Mouse (Mus musculus): Measurements from ENCODE around the gene Palm2.

The Palm2 gene

DNA sequence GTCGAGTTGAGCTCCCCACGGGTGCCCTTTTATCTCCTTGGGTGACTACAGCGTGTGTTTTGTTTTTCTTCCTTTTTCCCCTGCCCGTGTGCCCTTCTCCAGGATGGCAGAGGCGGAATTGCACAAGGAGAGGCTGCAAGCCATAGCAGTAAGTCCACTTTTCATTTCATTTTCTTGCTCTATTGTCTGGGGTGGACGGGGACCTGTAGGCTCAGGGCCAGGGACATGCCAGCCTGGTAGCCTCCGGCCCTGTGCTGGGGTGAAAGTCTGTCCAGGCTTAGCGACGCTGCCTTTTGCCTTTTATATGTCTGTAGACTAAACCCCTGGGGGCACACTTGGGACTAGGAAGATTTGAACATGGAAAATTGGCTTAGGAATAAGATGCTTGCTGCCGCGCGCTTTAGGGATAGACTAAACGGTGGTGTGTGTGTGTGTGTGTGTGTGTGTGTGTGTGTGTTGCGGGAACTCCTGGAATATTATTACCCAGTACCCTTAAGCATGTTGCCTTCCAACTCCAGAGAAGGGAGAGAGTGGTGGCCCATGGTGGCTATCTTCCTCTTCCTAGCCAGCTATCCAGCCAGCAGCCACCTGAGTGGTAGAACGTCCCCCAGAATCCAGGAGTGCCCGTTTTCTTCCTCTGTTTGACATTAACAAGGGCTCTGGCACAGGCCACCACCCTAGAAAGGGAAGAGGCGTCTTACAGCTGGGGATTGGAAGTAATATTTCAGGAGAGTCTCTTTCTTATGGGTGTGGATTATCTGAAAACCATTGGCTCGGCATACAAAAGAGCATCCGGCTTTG, 134.4 kb downstream of the Palm2 start:
- no peak for DNase-seq (ENCODE audit: low spot score)

DNA sequence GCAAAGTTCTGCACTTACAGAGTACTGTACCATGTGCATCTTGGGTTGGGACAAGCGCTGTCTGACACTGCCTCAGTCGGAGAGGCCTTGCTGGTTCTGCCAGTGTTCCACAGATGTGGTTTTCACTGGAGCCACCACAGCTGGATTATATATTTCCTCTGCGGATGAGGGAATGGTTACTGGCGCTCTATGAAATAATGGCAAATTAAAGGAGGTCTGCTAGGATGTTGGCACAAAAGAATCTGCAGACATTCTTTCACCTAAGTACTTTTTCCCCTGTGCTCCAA, 135.0 kb downstream of the Palm2 start:
- no peak for DNase-seq (ENCODE audit: low spot score)

DNA sequence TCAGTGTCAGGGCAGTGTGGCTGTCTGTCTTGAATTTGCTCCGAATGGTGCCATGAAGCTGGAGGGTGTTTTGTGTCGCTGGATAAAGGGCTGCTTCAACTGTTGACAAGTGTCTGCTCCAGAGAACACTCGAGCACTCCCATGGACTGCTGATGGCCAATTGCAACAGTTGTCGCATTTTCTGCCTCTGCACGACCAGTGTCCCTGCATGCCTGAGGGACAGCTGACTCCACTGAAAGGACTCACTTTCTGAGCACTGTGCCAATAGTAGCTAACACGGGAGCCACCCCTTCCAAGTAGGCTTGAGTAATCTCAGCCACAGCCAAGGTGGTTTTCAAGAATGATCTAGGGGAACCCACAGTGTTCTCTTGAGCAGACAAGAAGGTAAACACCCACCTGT, 135.7 kb downstream of the Palm2 start:
- no peak for DNase-seq (ENCODE audit: low spot score)

DNA sequence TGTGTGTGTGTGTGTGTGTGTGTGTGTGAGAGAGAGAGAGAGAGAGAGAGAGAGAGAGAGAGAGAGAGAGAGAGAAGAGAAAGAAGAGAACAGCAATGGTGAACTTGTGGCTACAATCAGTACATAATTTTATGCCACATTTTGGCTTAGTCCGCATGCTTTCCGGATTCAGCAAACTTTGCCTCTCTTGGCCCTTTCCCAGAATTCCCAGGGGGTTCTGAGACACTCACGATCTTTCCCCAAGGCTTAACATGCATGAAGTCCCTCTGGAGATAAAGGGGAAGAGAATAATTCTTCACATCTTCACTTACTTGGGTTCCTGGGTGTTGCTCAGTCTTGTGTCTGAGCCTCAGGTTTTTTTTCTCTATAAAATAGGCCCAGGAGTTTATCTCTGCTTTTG, 136.2 kb downstream of the Palm2 start:
- no peak for DNase-seq (ENCODE audit: low spot score)

DNA sequence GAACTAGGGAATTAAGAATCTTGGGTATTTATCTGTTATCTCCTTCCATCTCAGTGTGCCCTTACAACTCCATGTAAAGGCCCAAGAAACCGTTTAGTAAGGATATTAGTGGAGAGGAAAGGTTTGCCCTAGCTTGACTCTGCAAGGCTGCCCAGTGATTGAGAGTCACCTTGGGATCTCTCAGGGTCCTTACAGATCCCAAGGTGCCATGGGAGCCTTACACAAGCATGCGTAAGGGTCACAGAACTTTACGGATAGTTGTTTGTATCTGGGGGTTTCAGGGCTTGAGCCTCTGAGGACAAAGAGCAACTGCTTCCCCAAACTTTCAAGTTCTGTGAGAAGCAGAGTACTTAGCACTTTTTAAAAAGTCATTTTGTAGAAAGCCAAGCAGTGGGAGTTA, 140.1 kb downstream of the Palm2 start:
- DNase-seq (ENCODE audit: low spot score): no peak

DNA sequence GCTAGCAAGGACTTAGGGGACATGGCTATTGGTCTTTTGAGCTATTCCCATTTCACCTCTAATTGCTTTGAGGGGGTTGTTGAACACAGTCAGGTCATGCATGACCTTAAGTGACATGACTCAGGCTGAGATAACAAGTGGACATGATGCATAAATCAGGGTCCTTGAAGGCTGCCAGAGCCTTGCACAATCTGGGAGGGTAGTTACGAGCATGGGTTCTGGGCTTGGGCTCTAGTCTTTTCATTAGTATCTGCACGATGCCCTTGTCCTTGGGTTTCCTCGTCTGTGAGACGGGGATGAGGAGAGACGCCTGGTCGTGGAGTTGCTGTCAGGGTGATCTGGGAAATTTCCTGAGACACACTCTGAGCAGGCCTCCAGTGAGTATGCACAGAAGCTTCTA, 140.6 kb downstream of the Palm2 start:
- no peak for DNase-seq (ENCODE audit: low spot score)

DNA sequence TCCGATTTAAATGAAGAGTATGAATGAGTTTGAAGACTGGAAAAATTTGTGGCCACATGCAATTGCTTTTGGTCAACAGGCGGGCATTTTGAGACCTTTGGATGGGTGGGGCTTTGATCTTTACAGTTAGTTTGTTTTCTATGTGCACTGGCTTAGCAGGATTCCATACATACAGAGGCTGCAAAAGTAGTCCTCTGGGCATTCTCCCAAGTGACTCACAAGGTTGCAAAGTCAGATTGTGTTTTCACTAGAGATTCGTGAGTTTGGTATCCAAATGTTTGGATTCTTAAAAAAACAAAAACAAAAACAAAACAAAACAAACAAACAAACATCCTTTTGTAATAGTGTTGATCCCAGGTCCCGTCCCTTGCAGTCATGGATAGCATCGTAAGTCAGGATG, 141.6 kb downstream of the Palm2 start:
- DNase-seq (ENCODE audit: low spot score): no peak

DNA sequence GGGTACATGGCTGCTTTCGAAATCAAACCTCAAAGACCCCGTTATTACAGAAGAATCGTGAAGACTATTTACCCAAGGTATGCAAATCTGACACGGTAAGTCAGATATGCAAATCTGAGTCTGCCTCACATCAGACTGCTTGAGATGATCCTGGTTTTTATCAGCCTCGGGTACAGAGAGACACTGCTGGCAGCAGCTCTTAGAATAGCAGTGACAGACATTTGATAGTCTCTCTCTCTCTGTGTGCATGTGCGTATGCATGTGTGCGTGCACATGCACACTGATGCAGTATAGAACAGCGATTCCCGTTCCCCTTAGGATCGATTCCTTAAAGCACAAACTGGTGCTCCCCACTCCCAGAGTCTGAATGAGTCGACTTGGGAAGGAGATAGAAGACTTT, 142.0 kb downstream of the Palm2 start:
- no peak for DNase-seq (ENCODE audit: low spot score)

DNA sequence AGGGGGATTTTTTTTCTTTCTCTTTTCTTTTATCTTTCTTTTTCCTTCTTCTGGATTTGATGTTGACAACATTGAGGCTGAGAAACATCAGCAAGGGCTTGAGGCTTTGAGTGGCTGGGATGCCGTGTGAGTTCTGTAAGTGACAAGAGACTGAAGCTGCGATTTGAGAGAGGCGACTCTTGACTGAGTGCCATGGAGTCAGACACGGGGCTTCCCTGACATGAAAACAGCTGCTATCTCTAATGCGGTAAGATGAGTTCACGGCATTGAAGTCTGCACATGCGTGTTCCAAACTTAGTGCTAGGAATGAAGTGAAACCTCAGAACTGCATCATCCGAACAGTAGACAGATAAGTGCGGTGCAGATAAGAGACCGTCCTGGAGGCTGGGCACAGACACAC, 145.6 kb downstream of the Palm2 start:
- no peak for DNase-seq (ENCODE audit: low spot score)

DNA sequence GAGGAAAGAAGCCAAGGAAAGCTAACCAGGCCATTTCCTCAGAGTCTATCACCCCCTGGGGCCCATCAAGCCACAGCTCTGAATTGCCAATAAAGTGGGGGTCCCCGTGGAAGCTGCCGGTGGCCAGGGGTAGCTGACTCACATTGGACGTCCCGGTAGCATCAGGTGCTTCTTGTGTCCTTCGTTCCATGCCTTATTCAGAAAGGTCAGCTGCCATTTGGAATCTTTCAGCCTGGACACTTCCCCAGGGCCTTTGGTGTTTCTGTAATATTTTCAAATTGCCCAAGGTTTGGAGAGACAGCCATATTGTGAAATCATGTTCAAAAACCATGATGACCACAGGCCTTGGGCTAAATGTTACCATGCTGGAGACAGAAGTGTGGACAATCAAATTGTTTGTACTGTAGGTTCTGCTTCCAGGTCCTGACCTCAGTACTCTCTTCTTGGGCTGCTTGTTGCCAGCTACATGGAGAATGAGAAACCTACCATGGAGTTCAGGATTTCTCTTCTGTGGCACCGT, 151.3 kb downstream of the Palm2 start:
- DNase-seq (ENCODE audit: low spot score): no peak

DNA sequence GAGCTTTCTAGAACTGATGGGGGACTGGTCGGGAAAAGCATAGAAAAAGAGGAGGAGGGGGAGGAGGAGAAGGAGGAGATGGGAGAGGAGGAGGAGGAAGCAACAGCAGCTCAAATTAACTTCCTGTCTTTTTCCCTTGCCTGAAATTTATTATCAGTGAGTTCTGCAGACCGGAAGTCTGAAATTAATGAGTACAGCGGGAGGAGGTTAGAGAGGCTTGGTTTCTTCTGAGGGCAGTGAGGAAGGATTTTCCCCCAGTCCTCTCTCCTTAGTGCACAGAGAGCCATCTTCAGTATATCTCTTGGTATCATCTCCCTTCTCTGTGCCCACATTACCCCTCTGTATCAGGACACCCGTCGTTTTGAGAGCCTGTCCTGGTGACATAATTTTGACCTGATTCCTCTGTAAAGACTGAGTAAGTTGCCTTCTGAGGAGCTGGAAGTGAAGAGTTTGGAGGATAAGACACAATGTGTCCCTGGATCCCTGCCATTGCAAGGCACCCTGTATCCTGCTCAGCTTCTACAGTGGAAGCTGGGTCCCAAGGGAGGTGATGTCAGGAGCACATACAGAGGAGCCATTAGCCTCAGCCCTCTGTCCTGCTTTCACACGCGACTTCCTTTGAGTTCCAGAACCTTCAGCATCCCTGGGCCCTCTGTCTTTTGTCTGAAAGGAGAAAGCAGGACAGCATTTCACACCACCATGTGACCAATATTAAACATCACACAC, 153.0 kb downstream of the Palm2 start:
- no peak for DNase-seq (ENCODE audit: low spot score)

DNA sequence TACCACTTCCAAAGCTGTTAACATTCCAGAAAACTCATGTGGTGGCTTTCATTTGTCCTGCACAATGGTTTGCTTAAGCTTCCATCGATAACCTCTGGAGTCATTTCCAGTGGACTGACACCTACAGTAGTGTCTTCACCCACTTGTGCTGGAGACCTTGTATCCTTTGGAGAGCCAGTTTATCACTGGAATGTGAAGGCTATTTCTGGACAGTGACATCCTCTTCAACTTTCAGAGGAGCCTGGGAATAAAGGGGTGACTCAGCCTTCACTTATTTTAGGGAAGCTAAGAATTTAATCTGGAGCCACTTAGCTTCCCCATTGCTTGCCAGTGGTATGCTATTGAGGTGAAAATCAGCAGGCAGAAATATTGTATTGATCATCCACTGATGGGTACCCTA, 154.3 kb downstream of the Palm2 start:
- DNase-seq (ENCODE audit: low spot score): no peak

DNA sequence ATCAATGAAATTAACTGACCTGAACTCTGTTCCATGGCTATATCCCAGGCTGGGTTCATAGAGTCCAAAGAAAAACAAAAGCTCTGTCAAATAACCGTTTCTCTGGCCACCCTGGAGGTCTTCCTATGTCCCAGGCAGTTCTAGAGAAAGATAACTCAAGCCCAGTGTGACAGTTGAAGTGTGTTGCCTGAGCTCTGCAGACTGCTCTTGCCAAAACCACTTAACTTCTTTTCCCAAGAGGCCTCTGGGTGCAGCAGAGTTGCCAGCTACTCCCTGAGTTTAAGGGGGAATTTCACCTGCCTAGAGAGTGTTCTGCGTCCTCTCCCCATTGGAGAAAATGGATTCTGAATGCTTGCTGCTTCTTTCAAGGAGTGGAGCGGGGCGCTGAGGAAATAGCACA, 158.7 kb downstream of the Palm2 start:
- DNase-seq (ENCODE audit: low spot score): no peak

DNA sequence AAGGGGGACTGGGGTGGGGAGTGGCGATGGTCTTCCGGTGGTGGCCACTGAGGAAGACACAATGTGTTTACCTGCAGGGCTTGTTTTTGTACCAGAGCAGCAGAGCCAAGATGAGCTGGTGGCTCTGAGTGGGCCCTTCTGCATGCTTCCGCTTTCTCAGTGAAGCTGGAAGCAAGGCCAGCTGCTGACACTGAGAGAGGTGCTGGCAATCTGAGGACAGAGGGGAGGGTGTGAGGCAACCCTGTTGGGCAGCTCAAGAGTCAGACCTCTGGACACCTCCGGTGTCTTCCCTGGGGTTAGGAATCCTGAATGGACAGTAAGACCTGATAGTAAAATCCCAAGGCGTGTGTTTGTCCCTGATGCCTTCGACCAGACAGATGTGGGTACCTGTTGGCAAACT, 165.9 kb downstream of the Palm2 start:
- DNase-seq (ENCODE audit: low spot score): no peak

DNA sequence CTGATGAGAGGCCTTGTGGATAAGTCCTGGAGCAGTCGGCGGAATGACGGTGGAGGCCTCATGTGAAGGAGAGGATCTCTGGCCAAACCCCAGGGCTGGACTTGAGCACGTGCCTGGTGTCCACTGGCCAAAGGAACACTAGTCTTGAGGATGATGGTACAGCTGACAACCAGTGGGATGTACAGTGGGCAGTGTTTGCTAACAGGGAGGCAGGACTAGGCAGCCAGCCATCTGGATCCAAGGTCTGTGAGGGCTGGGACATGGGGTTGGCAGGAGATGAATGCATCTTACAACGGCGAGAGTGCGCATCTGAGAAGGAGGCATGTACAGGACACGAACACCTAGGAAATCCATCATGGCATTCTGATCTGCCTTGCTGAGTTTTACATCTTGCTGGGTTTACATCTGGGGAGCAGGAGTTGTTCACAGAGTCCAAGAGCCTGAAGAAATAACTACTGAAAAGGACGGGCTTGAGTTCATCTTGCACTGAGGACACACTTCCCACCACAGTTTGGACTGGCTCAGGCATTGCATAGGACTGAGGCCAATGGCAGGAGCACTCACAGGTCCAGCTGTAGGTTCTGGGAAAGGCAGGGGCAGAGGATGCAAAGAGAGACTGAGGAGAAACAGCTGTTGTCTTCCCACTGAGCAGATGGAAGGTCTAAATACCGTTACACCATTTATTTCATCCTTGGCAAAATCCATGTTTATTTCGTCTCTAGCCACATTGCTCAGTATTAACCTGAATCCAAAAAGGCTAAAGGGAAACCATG, 166.8 kb downstream of the Palm2 start:
- no peak for DNase-seq (ENCODE audit: low spot score)

DNA sequence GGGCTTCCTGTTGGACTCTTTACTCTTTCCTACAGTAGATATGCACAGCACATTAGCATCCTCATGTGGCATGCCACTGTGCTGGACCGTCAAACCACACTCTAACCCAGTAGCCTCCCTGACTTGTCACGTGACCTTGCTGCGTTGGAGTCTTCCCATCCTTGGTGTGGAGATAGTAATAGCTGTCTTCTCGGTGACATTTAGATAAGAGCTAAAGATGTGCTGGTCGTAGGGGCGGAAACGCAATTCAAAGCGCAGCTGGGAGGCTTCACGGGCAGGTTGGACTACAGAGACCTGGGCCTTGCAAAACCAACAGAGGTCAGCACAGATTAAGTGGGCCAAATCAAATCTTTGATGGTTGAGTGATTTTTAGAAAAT, 167.4 kb downstream of the Palm2 start:
- DNase-seq (ENCODE audit: low spot score): no peak

DNA sequence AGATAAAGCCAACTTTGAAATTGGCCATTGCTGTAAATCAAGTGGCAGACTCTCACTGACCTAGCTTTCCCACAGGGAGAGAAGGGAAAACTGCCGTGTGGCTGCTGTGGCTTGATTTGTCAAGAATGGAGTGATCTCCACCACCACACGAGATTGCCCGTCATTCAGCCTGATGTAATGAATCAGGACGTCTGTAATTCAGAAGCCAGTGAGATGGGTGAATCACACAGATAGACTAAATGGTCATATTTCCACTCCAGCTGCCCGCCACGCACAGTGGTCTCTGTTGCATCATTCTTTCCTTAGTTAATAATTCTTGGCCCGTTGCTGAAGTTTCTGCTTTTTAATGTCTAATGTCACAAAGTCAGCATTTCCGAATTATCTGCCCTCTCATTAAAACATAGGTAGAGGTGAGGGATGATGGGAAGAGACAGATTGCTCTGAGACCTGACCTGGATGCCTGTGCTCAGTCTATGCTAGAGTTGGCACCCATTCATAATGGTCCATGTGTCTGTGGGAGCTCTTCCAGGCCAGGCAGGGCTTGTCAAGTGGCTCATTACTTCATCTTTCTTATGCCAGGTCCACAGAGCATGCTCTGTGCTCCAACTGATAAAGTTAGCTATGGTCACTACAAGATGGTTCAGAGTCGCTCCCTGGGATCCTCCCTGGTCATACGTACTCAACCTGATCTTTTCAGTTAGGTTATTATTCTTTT, 168.0 kb downstream of the Palm2 start:
- no peak for DNase-seq (ENCODE audit: low spot score)

DNA sequence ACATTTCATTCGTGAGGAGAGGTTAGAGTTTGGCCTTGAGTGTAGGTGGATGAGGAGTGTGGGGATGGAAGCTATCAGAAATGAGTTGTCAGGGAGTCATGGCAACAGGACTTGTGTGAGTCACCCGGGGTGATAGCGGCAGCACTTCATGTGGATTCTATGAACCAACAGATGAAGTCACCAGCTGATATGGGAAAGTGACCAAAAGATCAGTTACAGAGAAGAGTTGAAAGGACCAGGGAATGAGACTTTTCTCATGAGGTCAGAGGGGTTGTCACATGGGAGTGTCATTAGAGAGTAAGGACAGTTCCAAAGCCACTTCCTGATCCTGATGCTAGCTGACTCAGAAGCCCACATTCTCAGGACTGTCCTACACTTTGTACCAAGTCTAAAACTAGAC, 172.2 kb downstream of the Palm2 start:
- DNase-seq (ENCODE audit: low spot score): no peak

DNA sequence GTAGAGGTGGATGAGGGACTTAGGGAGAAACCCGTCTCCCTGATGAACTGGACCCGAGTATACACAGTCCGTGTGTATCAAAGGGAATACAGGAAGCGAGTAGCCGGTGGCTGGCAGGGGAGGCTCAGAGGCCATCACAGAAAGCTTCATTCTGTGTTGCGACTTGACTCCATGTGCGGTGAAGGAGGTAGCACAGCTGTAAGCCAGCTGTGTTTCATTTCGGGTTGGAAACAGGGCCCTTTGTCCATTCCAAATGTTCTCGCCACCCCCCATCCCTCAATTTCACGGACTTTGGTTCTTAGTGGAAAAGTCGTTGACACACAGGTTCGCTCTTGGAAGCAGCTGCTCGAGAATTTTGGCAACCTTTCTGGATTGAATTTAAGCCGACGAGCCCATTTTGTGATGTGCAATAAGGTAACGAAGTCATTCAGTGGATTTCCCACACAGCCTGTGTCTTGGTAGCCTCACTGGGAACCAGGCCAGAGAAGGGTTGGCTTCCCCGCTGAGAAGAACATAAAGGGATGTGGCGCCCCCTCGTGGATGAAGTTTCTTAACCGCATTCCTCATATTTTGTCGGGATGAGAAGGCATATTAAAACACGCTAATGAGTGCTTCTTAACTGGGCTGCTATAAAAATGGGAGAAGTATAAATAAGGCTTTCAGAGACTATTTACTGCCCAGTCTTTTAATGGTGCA, 173.3 kb downstream of the Palm2 start:
- DNase-seq (ENCODE audit: low spot score): peak; percentile 74

DNA sequence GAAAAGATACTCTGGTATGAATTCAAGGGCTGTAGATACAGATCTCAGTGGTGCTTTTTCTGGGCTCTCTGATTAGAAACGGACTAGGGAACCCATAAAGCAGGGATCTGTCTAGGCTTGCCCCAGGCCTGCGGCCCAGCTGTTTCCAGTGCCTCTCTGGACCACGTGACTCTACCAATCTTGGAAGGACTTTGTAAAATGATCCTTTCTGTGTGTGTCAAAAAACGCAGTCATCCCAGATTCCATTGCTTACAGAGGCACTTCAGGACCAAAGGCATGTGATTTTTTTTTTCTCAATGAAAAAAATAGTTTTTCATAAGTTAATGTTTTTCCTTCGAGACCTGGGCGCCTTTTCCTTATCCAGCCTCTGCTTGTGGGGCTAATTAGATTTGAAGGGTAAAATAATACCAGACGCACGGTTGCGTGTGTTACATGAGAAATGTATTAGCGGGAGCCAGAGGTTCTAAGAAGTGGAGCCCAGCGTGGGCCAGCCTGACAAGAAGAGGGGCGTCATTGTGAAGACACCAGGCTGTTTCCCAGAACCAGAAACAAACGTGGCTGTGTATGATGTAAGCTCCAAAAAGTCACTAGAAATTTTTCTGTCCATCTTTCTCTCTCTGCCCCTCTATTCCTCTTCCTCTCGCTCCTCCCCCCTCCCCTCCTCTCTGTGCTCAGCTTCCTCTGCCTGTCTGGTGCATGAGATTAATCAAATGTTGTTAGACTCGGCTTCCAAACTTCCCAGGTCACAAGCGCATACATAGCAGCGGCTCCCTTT, 177.4 kb downstream of the Palm2 start:
- DNase-seq (ENCODE audit: low spot score): no peak

DNA sequence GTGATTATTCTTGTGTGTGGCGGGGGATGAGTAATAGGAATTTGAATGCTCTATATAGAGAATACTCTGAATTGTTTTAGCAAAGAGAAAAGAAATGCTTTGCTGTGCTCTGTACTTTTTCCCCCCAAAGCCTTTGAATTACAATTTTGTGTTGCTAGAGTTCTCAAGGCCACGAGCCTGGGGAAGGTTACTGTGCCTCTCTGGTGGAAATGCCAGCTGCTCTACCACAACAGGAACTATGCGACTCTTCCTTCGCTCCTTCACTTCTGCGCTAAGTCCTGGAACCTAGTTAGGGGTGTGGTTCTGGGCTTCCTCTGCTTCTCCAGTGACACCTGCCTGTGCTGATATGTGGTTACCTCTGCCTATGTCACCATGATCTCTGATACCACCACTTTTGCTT, 178.7 kb downstream of the Palm2 start:
- no peak for DNase-seq (ENCODE audit: low spot score)
